Mouse (Mus musculus): ENCODE data around the gene Brsk1. TPM values are rescaled to one million over a fixed set of nuclear protein-coding genes. Genes with fewer than 3 reads are reported as not detected.

The Brsk1 gene
- polyA plus RNA-seq, 1 experiment from 2014 or later = 2.1 TPM

Other genes starting within 250 kb of the Brsk1 start
- gene Rdh13, start 245.0 kb upstream of the Brsk1 start, polyA plus RNA-seq (2014; fragmentation: Nextera tagmentation; extraction: Ambion mirVana) = 26.0 and 32.9 TPM in 2 replicates
- 3.0 and 5.8 TPM in 2 replicates for gene Eps8l1, start 229.9 kb upstream of the Brsk1 start, polyA plus RNA-seq (2014; fragmentation: Nextera tagmentation; extraction: Ambion mirVana)
- 33.0 and 35.3 TPM in 2 replicates for gene Ppp1r12c, start 188.9 kb upstream of the Brsk1 start, polyA plus RNA-seq (2014; fragmentation: Nextera tagmentation; extraction: Ambion mirVana)
- gene Tnnt1, start 174.2 kb upstream of the Brsk1 start, polyA plus RNA-seq (2014; fragmentation: Nextera tagmentation; extraction: Ambion mirVana) = 44.9 and 61.5 TPM in 2 replicates
- gene Tnni3, start 166.4 kb upstream of the Brsk1 start, polyA plus RNA-seq (2014; fragmentation: Nextera tagmentation; extraction: Ambion mirVana) = 2.6 and 9.9 TPM in 2 replicates
- 1.0 and 1.6 TPM in 2 replicates for gene Dnaaf3, start 158.2 kb upstream of the Brsk1 start, polyA plus RNA-seq (2014; fragmentation: Nextera tagmentation; extraction: Ambion mirVana)
- gene Syt5, start 143.1 kb upstream of the Brsk1 start, polyA plus RNA-seq (2014; fragmentation: Nextera tagmentation; extraction: Ambion mirVana) = 4.8 and 6.6 TPM in 2 replicates
- not detected in 2 replicates for gene Ptprh, start 86.6 kb upstream of the Brsk1 start, polyA plus RNA-seq (2014; fragmentation: Nextera tagmentation; extraction: Ambion mirVana)
- gene Tmem86b, start 59.2 kb upstream of the Brsk1 start, polyA plus RNA-seq (2014; fragmentation: Nextera tagmentation; extraction: Ambion mirVana) = 0.63 and 2.5 TPM in 2 replicates
- gene Ppp6r1, start 31.6 kb upstream of the Brsk1 start, polyA plus RNA-seq (2014; fragmentation: Nextera tagmentation; extraction: Ambion mirVana) = 4.9 and 5.0 TPM in 2 replicates
- 102 and 104 TPM in 2 replicates for gene Hspbp1, start 5.5 kb upstream of the Brsk1 start, polyA plus RNA-seq (2014; fragmentation: Nextera tagmentation; extraction: Ambion mirVana)
- not detected in 2 replicates for gene Tmem150b, start 34.6 kb downstream of the Brsk1 start, polyA plus RNA-seq (2014; fragmentation: Nextera tagmentation; extraction: Ambion mirVana)
- 55.7 and 61.6 TPM in 2 replicates for gene Kmt5c, start 49.5 kb downstream of the Brsk1 start, polyA plus RNA-seq (2014; fragmentation: Nextera tagmentation; extraction: Ambion mirVana)
- 41.6 and 42.1 TPM in 2 replicates for gene Cox6b2, start 62.5 kb downstream of the Brsk1 start, polyA plus RNA-seq (2014; fragmentation: Nextera tagmentation; extraction: Ambion mirVana)
- gene Fam71e2, start 80.7 kb downstream of the Brsk1 start, polyA plus RNA-seq (2014; fragmentation: Nextera tagmentation; extraction: Ambion mirVana) = not detected in 2 replicates
- 0.21 TPM in 1 of 2 replicates, not detected in the other for gene Il11, start 92.3 kb downstream of the Brsk1 start, polyA plus RNA-seq (2014; fragmentation: Nextera tagmentation; extraction: Ambion mirVana)
- not detected in 2 replicates for gene Tmem190, start 92.3 kb downstream of the Brsk1 start, polyA plus RNA-seq (2014; fragmentation: Nextera tagmentation; extraction: Ambion mirVana)
- 1.3 and 1.4 TPM in 2 replicates for gene Tmem238, start 99.1 kb downstream of the Brsk1 start, polyA plus RNA-seq (2014; fragmentation: Nextera tagmentation; extraction: Ambion mirVana)
- gene Rpl28, start 102.3 kb downstream of the Brsk1 start, polyA plus RNA-seq (2014; fragmentation: Nextera tagmentation; extraction: Ambion mirVana) = 149 and 169 TPM in 2 replicates
- gene Ube2s, start 122.0 kb downstream of the Brsk1 start, polyA plus RNA-seq (2014; fragmentation: Nextera tagmentation; extraction: Ambion mirVana) = 453 and 487 TPM in 2 replicates
- gene Shisa7, start 154.1 kb downstream of the Brsk1 start, polyA plus RNA-seq (2014; fragmentation: Nextera tagmentation; extraction: Ambion mirVana) = 0.72 TPM in 2 replicates
- gene Isoc2b, start 179.7 kb downstream of the Brsk1 start, polyA plus RNA-seq (2014; fragmentation: Nextera tagmentation; extraction: Ambion mirVana) = 2.4 and 2.9 TPM in 2 replicates
- 0.70 and 0.72 TPM in 2 replicates for gene Isoc2a, start 186.5 kb downstream of the Brsk1 start, polyA plus RNA-seq (2014; fragmentation: Nextera tagmentation; extraction: Ambion mirVana)
- gene Gm36210, start 215.9 kb downstream of the Brsk1 start, polyA plus RNA-seq (2014; fragmentation: Nextera tagmentation; extraction: Ambion mirVana) = 0.27 TPM in 1 of 2 replicates, not detected in the other
- 2.5 and 3.6 TPM in 2 replicates for gene Zfp628, start 224.6 kb downstream of the Brsk1 start, polyA plus RNA-seq (2014; fragmentation: Nextera tagmentation; extraction: Ambion mirVana)
- 2.7 and 2.8 TPM in 2 replicates for gene Nat14, start 231.4 kb downstream of the Brsk1 start, polyA plus RNA-seq (2014; fragmentation: Nextera tagmentation; extraction: Ambion mirVana)
- gene Ssc5d, start 235.2 kb downstream of the Brsk1 start, polyA plus RNA-seq (2014; fragmentation: Nextera tagmentation; extraction: Ambion mirVana) = 0.97 and 1.2 TPM in 2 replicates